Mouse (Mus musculus) ES-Bruce4 (cell line): Measurements from ENCODE around the gene Rai1. TPM values are rescaled to one million over a fixed set of nuclear protein-coding genes. Genes with fewer than 3 reads are reported as not detected.

ENCODE experiments used
- H3K27ac ChIP-seq: 2 replicates; pipeline ENCODE4 v1.5.1; 2012; ENCODE audit warnings: low read length, inconsistent platforms; ENCODE audit not compliant: insufficient read depth
- H3K27me3 ChIP-seq: 2 replicates; pipeline ENCODE4 v1.6.1; 2012; ENCODE audit warnings: mild to moderate bottlenecking, low read length, inconsistent platforms; ENCODE audit not compliant: control insufficient read depth, poor library complexity, insufficient read depth, severe bottlenecking
- H3K36me3 ChIP-seq: 2 replicates; pipeline ENCODE4 v1.6.1; 2012; ENCODE audit warnings: inconsistent platforms, mild to moderate bottlenecking, low read length, moderate library complexity; ENCODE audit not compliant: control insufficient read depth, poor library complexity, insufficient read depth, severe bottlenecking
- H3K4me1 ChIP-seq: one replicate; pipeline ENCODE4 v1.8.1; 2011; ENCODE audit warnings: low read length; ENCODE audit not compliant: control insufficient read depth, insufficient read depth
- H3K4me3 ChIP-seq: 2 replicates; pipeline ENCODE4 v1.5.1; 2011; ENCODE audit warnings: low read depth, mild to moderate bottlenecking, low read length
- H3K9ac ChIP-seq: 2 replicates; pipeline ENCODE4 v1.6.1; 2012; ENCODE audit warnings: low read depth, mild to moderate bottlenecking, inconsistent platforms; ENCODE audit not compliant: poor library complexity, severe bottlenecking
- H3K9me3 ChIP-seq: replicated peaks from 2 replicates; pipeline ENCODE4 v1.6.1; 2012; ENCODE audit warnings: mild to moderate bottlenecking, low read length, inconsistent platforms; ENCODE audit not compliant: control insufficient read depth, poor library complexity, insufficient read depth, severe bottlenecking
- CTCF ChIP-seq: IDR thresholded peaks from one replicate; pipeline ENCODE4 v1.8.1; 2011; ENCODE audit warnings: low read depth, low read length
- EP300 ChIP-seq: IDR thresholded peaks from 2 replicates; pipeline ENCODE4 v1.6.1; 2011; ENCODE audit warnings: low read depth, low read length; ENCODE audit not compliant: insufficient read depth
- POLR2A ChIP-seq: IDR thresholded peaks from one replicate; pipeline ENCODE4 v1.8.1; 2011; ENCODE audit warnings: low read length; ENCODE audit not compliant: insufficient read depth
- polyA plus RNA-seq: library from polyadenylated mRNA; stranded (reverse); fragments of >200 nt; gene quantifications from 2 replicates; pipeline ENCODE4 v1.2.4, GENCODE M21; 2011; ENCODE audit warnings: low read depth; ENCODE audit not compliant: missing spikeins, insufficient read depth, insufficient read length

Rai1 gene
- polyA plus RNA-seq, 1 experiment, result 21.9 TPM

DNA sequence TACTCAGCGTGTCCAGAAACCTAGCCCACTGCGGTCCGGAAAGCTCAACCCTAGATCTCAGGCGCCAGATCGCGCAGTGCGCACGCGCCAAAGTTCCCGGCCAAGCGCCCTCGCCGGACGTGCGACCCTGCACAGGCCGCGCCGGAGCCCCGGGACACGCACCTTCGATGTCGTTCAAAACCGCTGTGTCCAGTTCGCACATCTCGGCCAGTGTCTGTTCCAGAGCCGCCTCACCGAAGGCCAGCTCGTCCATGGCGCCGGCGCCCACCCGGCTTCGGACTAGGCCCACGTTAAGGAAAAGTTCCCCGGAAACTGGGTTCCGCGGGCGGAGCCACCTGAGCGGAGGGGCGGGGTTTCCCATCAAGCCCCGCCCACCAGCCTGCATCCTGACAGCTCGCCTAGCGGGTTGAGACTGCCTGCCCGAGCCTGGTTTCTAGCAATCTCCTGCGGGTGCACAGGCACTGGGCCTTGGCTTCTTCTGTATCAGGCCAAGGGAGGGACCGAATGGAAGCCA is 115.5 kb downstream of the Rai1 start:
- no peaks in the 10 kb centered on the region for H3K27me3 ChIP-seq
- H3K36me3 ChIP-seq, result peaks cover 4% of the 10 kb centered on the region; the same call in 1 of the 2 replicates
- TF ChIP-seq POLR2A (peak; percentile 18), CTCF (no peak)
- peak overlapping the region; percentile 80 for H3K4me3 ChIP-seq
- H3K9me3 ChIP-seq, result no peaks in the 10 kb centered on the region
- no peak overlapping the region for H3K27ac ChIP-seq
- H3K4me1 ChIP-seq, result peaks cover 2% of the 10 kb centered on the region
- peak overlapping the region; percentile 70 for H3K9ac ChIP-seq

DNA sequence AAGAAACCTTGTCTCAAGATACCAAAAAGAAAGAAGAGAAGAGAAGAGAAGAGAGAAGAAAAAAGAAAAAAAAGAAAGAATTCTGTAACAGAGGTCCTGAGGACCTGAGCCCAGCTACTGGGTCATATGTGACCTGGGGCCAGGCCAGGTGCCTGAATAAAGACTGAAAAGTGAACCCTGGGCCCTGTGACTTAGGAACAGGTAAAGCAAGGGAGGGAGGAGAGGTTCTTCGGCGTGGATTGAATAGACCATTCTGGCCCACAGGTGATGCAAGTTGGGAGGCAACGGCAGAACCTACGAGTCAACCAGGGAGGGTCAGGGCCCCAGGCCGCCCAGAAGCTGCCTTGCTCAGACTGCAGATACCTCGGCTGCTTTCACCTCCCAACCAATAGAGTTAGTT is 116.6 kb downstream of the Rai1 start:
- peaks cover 4% of the 10 kb centered on the region; the same call in 1 of the 2 replicates for H3K36me3 ChIP-seq
- no peak overlapping the region for H3K27ac ChIP-seq
- H3K4me3 ChIP-seq, result peak overlapping the region; percentile 68; the same call in 1 of the 2 replicates
- H3K4me1 ChIP-seq, result peaks cover 2% of the 10 kb centered on the region
- H3K9me3 ChIP-seq, result no peaks in the 10 kb centered on the region
- no peaks in the 10 kb centered on the region for H3K27me3 ChIP-seq
- peak overlapping the region; percentile 74 for H3K9ac ChIP-seq
- TF ChIP-seq EP300, result no peak
- no peak for TF ChIP-seq POLR2A
- TF ChIP-seq CTCF, result no peak

DNA sequence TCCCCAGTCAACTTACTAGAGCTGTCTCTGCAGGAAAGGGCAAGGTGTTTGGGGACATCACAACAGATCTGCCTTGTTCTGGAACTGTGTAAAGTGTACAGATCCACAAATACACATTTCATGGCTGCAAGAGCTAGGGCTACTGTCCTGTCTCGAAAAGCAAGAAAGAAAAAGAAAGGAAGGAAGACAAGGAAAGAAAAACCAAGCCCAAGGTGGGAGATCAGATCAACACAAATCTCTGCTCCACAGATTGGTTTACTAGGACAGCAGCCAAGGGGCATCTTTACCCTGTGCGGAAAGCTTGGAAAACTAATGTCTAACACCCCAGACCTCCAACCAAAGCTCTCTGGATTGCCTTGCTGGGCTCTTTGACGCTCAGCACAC is 117.3 kb downstream of the Rai1 start:
- Histone ChIP-seq H3K36me3 (peaks cover 4% of the 10 kb centered on the region; the same call in 1 of the 2 replicates), H3K27ac (peak overlapping the region; percentile 46), H3K4me3 (peak overlapping the region; percentile 68), H3K9me3 (no peaks in the 10 kb centered on the region), H3K9ac (peak overlapping the region; percentile 74), H3K4me1 (peaks cover 2% of the 10 kb centered on the region), H3K27me3 (no peaks in the 10 kb centered on the region)
- TF ChIP-seq EP300 (no peak), POLR2A (no peak), CTCF (no peak)

DNA sequence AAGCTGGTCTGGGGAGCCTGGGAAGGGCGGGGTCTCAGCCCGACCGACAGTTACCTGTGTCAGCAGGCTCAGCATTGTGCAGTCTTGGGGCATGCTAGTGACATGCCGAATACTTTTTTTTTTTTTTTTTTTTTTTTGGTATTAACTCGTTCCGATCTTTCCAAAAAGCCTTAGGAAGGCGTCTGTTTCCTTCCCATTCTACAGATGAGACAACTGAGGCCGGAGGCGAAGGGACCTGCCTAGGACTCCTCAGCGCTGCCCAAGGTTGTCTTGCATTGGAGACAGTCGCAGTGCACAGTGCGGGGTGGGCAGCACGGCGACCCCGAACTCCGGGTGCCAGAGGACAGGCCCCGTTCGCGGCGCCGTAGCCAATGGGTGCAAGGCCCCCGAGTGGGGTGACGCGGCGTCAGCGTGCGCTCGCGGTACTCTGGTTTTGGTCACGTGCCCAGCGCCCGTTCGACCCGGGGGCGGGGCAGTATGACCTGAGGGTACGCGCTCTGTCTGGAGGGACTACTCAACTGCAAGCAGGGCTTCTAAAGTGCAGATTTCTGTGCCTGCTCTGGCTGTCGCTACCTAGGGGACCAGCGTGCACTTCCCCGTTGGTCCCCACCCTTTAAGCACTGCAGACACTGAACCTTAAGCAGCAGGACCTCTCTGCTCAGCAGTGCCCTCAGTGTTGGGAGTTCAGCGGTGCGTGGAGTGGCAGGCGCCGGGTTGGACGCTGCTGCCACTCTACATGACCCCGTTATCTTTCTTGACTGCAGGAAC is 117.8 kb downstream of the Rai1 start, which contains the start of gene Srebf1:
TSS of gene Srebf1 (minus strand) at position 113 of the 768 bp plus-strand sequence.
- H3K27ac ChIP-seq, result peak within 1 kb of the TSS; percentile 46
- H3K4me1 ChIP-seq, result peaks cover 2% of the 10 kb centered on the region
- peaks cover 4% of the 10 kb centered on the region; the same call in 1 of the 2 replicates for H3K36me3 ChIP-seq
- H3K4me3 ChIP-seq, result peak within 1 kb of the TSS; percentile 68
- TF ChIP-seq EP300, result peak; percentile 75
- TF ChIP-seq CTCF, result no peak
- peak within 1 kb of the TSS; percentile 74 for H3K9ac ChIP-seq
- no peaks in the 10 kb centered on the region for H3K9me3 ChIP-seq
- no peaks in the 10 kb centered on the region for H3K27me3 ChIP-seq

DNA sequence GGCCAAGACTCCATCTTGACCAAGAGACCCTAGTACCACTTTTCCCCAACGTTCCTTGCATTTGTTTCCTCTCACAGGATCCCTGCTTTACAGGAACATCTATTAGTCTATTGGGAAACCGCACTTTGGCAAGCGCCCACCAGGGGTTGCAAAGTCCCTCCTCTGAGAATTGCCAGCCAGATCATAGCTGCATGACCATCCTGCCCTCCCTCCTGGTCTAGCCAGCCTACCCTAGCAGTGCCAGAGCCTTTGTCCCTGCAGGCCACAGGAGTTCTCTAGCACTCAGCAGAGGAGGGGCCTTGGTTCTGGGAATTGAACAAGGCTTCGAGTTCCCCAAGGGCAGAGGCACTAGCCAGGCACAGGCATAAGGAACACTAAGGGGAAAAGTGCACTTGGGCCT is 119.9 kb downstream of the Rai1 start:
- no peak overlapping the region for H3K4me3 ChIP-seq
- H3K27me3 ChIP-seq, result no peaks in the 10 kb centered on the region
- no peak overlapping the region for H3K9ac ChIP-seq
- TF ChIP-seq POLR2A (no peak), EP300 (no peak), CTCF (no peak)
- H3K27ac ChIP-seq, result no peak overlapping the region
- H3K36me3 ChIP-seq, result no peaks in the 10 kb centered on the region
- no peaks in the 10 kb centered on the region for H3K9me3 ChIP-seq
- H3K4me1 ChIP-seq, result no peaks in the 10 kb centered on the region

DNA sequence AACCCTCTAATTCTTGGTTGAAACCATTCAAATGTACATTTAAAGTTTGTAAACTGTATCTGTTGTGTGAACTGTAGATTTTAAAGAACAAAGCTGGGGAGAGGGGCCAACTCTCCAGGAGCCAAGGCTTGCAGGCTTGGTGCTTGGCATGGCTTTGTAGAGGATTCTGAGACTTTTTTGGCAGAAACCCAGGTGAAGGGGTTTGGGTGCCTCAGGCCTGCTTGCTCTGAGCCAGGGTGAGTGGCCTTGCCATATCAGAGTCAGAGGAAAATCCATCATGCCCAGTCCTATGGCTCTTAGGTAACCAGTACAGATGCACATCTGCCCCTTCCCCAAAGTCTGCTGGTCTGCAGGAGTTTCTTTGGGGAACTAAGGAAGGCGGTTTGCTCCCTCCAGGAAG is 121.1 kb downstream of the Rai1 start:
- H3K4me1 ChIP-seq, result peaks cover 4% of the 10 kb centered on the region
- H3K4me3 ChIP-seq, result no peak overlapping the region
- TF ChIP-seq EP300 (no peak), CTCF (no peak), POLR2A (no peak)
- no peaks in the 10 kb centered on the region for H3K36me3 ChIP-seq
- H3K9ac ChIP-seq, result no peak overlapping the region
- H3K27ac ChIP-seq, result no peak overlapping the region
- H3K27me3 ChIP-seq, result no peaks in the 10 kb centered on the region
- no peaks in the 10 kb centered on the region for H3K9me3 ChIP-seq
